Mouse (Mus musculus) heart, adult 11 months (tissue): ENCODE data around the gene Fn1.

Source experiments
- DNase-seq: peaks from one replicate; pipeline ENCODE4 v3.0.0; 2022

The Fn1 gene

GRCm38 (mm10) chr1:71594268-71594667 is 58.7 kb downstream of the Fn1 start:
- DNase-seq: peak; percentile 12

- peak; percentile 71 for DNase-seq
Measured at GRCm38 (mm10) chr1:71593184-71593583, 59.8 kb downstream of the Fn1 start.

- peak; percentile 53 for DNase-seq
Measured at GRCm38 (mm10) chr1:71590038-71590437, 63.0 kb downstream of the Fn1 start.

- peak; percentile 70 for DNase-seq
Measured at GRCm38 (mm10) chr1:71586658-71587057, 66.3 kb downstream of the Fn1 start.

GRCm38 (mm10) chr1:71583900-71584299 is 69.1 kb downstream of the Fn1 start:
- peak; percentile 66 for DNase-seq

- peak; percentile 68 for DNase-seq
Measured at GRCm38 (mm10) chr1:71583302-71583701, 69.7 kb downstream of the Fn1 start.

GRCm38 (mm10) chr1:71580408-71580807 is 72.6 kb downstream of the Fn1 start:
- peak; percentile 41 for DNase-seq

GRCm38 (mm10) chr1:71579526-71579925 is 73.5 kb downstream of the Fn1 start:
- peak; percentile 87 for DNase-seq

GRCm38 (mm10) chr1:71576837-71577236 is 76.2 kb downstream of the Fn1 start:
- no peak for DNase-seq

GRCm38 (mm10) chr1:71575987-71576386 is 77.0 kb downstream of the Fn1 start:
- peak; percentile 68 for DNase-seq

- peak; percentile 69 for DNase-seq
Measured at GRCm38 (mm10) chr1:71570116-71570515, 82.9 kb downstream of the Fn1 start.

- peak; percentile 61 for DNase-seq
Measured at GRCm38 (mm10) chr1:71567884-71568605, 85.0 kb downstream of the Fn1 start.

- DNase-seq: peak; percentile 56
Measured at GRCm38 (mm10) chr1:71564291-71564690, 88.7 kb downstream of the Fn1 start.

- peak; percentile 56 for DNase-seq
Measured at GRCm38 (mm10) chr1:71560626-71561025, 92.4 kb downstream of the Fn1 start.

- DNase-seq: peak; percentile 100
Measured at GRCm38 (mm10) chr1:71556688-71557612, 96.0 kb downstream of the Fn1 start, which contains the start of gene Atic. TSS of gene Atic (plus strand) at chr1:71557150.

- DNase-seq: peak; percentile 70
Measured at GRCm38 (mm10) chr1:71550626-71551195, 102.3 kb downstream of the Fn1 start.

- peak; percentile 83 for DNase-seq
Measured at GRCm38 (mm10) chr1:71540437-71540836, 112.6 kb downstream of the Fn1 start.

- peak; percentile 19 for DNase-seq
Measured at GRCm38 (mm10) chr1:71539641-71540040, 113.4 kb downstream of the Fn1 start.
